Mouse (Mus musculus) heart, embryonic 15.5 days (tissue): ENCODE measurements around the gene Ifi208. TPM values are rescaled to one million over a fixed set of nuclear protein-coding genes. Genes with fewer than 3 reads are reported as not detected.

ENCODE experiments used
- ATAC-seq: fragments of 200-750 bp; cut with Nextera tagmentation; replicated peaks from 2 replicates; pipeline ENCODE4 v1.8.0; 2017; ENCODE audit warnings: low read depth, moderate TSS enrichment; ENCODE audit not compliant: insufficient number of reproducible peaks, insufficient read depth, low FRiP score
- H3K27ac ChIP-seq: fragments of 300-500 bp; sonication (generic); 2 replicates; pipeline ENCODE4 v1.5.1; 2015; ENCODE audit warnings: mild to moderate bottlenecking, inconsistent platforms
- H3K27me3 ChIP-seq: fragments of 300-500 bp; sonication (generic); 2 replicates; pipeline ENCODE4 v1.6.1; 2015; ENCODE audit warnings: inconsistent platforms
- H3K36me3 ChIP-seq: fragments of 300-500 bp; sonication (generic); 2 replicates; pipeline ENCODE4 v1.6.1; 2015; ENCODE audit warnings: mild to moderate bottlenecking, inconsistent platforms
- H3K4me1 ChIP-seq: fragments of 300-500 bp; sonication (generic); replicated peaks from 2 replicates; pipeline ENCODE4 v1.6.1; 2015; ENCODE audit warnings: inconsistent platforms
- H3K4me2 ChIP-seq: fragments of 300-500 bp; sonication (generic); 2 replicates; pipeline ENCODE4 v1.6.1; 2015; ENCODE audit warnings: inconsistent platforms, mild to moderate bottlenecking, moderate library complexity
- H3K4me3 ChIP-seq: fragments of 300-500 bp; sonication (generic); 2 replicates; pipeline ENCODE4 v1.5.1; 2015; ENCODE audit warnings: mild to moderate bottlenecking, inconsistent platforms
- H3K9ac ChIP-seq: fragments of 300-500 bp; sonication (generic); 2 replicates; pipeline ENCODE4 v1.6.1; 2015; ENCODE audit warnings: mild to moderate bottlenecking, inconsistent platforms
- H3K9me3 ChIP-seq: fragments of 300-500 bp; sonication (generic); replicated peaks from 2 replicates; pipeline ENCODE4 v1.6.1; 2016; ENCODE audit warnings: inconsistent platforms
- WGBS: fragments of 180-500 bp; shearing (Covaris S2); methylation state at CpG from one replicate; pipeline ENCODE4 v1.1.7; 2015; ENCODE audit warnings: mixed read lengths; 5-methylcytosine and 5-hydroxymethylcytosine counted together
- microRNA-seq: library from miRNA; unstranded; fragments of <30 nt; microRNA quantifications from one replicate; pipeline ENCODE4, GENCODE M21; 2016
- polyA plus RNA-seq: library from polyadenylated mRNA; unstranded; fragments of >200 nt; fragmentation: Nextera tagmentation; extraction: Ambion mirVana; gene quantifications from 2 replicates; pipeline ENCODE4 v1.2.1, GENCODE M21; 2015

Ifi208 gene
- polyA plus RNA-seq, 1 experiment from 2014 or later = not detected

- H3K27ac ChIP-seq = no peak overlapping the region
- H3K9me3 ChIP-seq = no peaks in the 10 kb centered on the region
- H3K4me3 ChIP-seq = no peak overlapping the region
- H3K4me2 ChIP-seq = no peak overlapping the region
- no peak for ATAC-seq
- H3K36me3 ChIP-seq = no peaks in the 10 kb centered on the region
- no peaks in the 10 kb centered on the region for H3K4me1 ChIP-seq
- H3K27me3 ChIP-seq = no peaks in the 10 kb centered on the region
- H3K9ac ChIP-seq = no peak overlapping the region
Observed at GRCm38 (mm10) chr1:173740537-173740936, 67.1 kb downstream of the Ifi208 start.

DNA sequence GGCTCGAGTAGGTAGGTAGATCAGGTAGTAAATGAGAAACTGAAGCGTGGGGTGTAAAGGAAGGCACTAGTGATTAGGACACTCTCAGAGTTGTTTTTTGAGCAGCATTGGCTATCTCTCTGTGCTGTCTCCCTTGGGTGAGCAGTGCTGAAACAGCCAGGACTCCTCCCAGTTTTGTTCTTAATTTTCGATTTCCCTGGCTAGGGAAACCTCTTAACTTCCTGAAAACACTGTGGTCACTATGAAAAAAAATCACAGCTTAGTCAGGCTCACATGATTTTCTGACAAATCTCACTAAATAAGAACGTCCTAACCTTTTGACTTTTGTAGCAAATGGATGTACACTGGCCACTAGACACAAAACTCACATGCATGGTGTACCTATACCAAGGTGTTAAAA is 68.2 kb downstream of the Ifi208 start, which contains the start of gene Ifi207:
Gene Ifi207, minus strand, starts transcription at position 92 of the 400 bp plus-strand sequence.
- no peak within 1 kb of the TSS for H3K9ac ChIP-seq
- H3K27ac ChIP-seq = no peak within 1 kb of the TSS
- H3K4me1 ChIP-seq = no peaks in the 10 kb centered on the region
- no peaks in the 10 kb centered on the region for H3K27me3 ChIP-seq
- no peaks in the 10 kb centered on the region for H3K9me3 ChIP-seq
- WGBS = 56% methylated on average over 4 of the region's 4 CpGs
- no peak within 1 kb of the TSS for H3K4me3 ChIP-seq
- no peak for ATAC-seq
- no peak within 1 kb of the TSS for H3K4me2 ChIP-seq
- H3K36me3 ChIP-seq = no peaks in the 10 kb centered on the region

- 61% methylated on average over 1 of the region's 1 CpGs for WGBS
- Histone ChIP-seq H3K9me3 (no peaks in the 10 kb centered on the region), H3K36me3 (no peaks in the 10 kb centered on the region), H3K4me1 (no peaks in the 10 kb centered on the region), H3K27ac (no peak overlapping the region), H3K9ac (no peak overlapping the region), H3K4me3 (no peak overlapping the region), H3K4me2 (no peak overlapping the region), H3K27me3 (no peaks in the 10 kb centered on the region)
- ATAC-seq = no peak
Observed at GRCm38 (mm10) chr1:173742262-173742661, 68.8 kb downstream of the Ifi208 start.

Small RNAs within 50 kb of the gene (microRNA-seq; reads per million reads assigned to microRNA genes)
- not detected for gene Gm44339

Other genes starting within 250 kb of the Ifi208 start
- 0.10 TPM in 2 replicates for gene Ifi206, start 182.6 kb upstream of the Ifi208 start, polyA plus RNA-seq
- gene Ifi214, start 137.7 kb upstream of the Ifi208 start, polyA plus RNA-seq = not detected in 2 replicates
- 0.14 and 0.19 TPM in 2 replicates for gene Ifi213, start 74.4 kb upstream of the Ifi208 start, polyA plus RNA-seq
- 0.34 and 0.38 TPM in 2 replicates for gene Ifi209, start 42.8 kb upstream of the Ifi208 start, polyA plus RNA-seq
- 0.68 and 1.3 TPM in 2 replicates for gene Ifi207, start 68.1 kb downstream of the Ifi208 start, polyA plus RNA-seq
- 1.6 and 7.0 TPM in 2 replicates for gene Ifi204, start 93.3 kb downstream of the Ifi208 start, polyA plus RNA-seq
- 2.9 and 4.5 TPM in 2 replicates for gene Ifi211, start 239.4 kb downstream of the Ifi208 start, polyA plus RNA-seq